Mouse (Mus musculus): ENCODE data around the gene Gm10570.

Gm10570 gene

DNA sequence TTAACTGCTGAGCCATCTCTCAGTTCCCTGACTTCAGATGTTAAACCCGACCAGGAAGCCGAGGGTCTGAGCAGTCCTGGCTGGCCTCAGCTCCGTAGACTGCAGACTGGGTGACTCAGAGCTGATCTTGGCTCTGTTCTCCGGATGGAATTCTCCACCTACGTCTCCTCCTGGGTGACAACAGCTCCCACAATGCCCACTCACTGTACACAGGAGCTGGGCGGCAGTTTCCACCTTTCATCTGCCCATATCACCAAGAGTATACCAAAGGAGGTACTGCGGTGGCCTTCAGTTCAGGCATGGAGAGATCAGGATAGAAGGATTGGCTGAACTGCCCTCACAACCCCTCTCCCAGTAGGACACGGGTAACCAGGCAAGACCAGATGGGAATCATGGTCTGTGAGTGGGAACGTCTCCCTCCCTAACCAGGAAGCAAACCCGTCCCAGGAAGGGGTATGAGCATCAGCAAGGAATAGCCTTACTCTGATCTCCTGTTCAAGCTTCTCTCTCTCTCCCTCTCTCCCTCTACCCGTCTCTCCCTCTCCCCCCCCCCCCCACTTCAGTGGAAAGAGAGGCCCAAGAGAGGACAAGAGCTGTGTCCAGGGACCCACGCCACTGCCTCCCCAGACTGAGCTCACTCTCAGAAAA is 34.7 kb downstream of the Gm10570 start:
- DNase-seq (ENCODE audit: low read depth, low spot score) = no peak

DNA sequence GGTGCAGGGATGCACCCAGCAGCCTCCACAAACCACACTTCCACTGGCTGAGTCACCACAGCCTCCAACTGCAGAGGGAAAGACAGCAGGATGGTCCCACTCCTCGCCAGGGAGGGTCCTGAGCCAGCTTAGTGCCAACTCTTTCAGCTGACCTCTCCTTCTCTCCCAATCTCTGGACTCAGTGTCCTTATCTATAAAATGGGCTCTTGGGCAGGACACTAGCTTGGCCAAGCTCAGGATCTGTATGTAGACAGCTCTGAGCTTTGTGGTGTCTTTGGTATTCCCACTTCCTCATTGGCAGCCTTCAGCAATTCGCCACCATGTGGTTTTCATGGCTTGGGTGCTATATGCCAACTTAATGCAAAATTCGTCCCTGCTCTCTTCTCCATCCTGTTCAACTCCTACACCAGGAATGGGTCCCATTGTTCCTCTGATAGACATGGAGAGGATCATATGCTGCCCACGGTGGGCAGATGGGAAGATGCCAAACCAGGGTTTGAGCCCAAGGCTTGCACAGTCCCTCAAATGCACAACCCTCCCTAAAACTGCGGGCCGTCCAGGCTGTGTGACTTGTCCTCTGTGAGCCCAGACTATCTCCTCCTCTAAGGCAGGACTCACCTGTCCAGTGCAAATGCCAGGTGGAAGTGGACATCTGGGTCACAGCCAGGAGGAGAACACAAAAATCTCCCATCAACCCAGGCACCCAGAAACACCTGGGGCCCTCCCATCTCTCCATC is 37.7 kb downstream of the Gm10570 start:
- no peak for DNase-seq (ENCODE audit: low read depth, low spot score)

DNA sequence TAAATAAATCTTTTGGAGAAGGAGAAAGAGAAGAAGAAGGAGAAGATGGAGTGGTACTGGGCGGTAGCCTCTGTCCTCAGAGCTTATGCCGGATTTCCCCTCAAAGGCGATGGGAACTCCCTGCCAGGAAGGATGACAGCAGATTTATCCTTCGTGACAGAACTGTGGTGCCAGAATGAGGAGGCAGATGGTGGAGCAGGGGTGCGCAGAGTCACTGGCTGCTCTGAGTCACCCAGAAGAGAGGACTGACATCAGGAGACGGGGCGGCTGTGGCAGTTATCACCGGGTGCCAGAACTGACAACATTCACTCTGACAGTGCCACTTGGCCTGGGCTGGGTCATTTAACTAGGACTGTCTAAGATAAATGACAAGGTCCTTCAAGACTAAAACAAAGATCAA is 38.4 kb downstream of the Gm10570 start:
- DNase-seq (ENCODE audit: low read depth, low spot score) = no peak

DNA sequence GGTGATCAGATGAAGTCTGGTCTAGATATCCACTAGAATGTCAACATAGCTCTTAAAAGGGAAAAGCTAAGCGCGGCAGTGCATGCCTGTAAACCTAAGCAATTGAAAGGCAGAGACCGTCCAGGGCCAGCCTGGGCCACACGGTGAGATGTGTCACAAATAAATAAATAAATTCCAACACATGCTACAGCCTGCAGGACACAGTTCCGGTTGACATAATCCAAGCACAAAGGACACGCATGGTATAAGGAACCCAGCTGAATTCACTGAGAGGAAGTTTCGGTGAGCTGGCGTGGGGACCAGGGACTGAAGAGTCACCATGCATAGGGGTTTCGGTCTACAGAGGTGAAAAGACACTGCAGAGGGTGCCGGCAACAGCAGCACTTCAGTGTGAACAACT is 39.7 kb downstream of the Gm10570 start:
- DNase-seq (ENCODE audit: low read depth, low spot score) = no peak

DNA sequence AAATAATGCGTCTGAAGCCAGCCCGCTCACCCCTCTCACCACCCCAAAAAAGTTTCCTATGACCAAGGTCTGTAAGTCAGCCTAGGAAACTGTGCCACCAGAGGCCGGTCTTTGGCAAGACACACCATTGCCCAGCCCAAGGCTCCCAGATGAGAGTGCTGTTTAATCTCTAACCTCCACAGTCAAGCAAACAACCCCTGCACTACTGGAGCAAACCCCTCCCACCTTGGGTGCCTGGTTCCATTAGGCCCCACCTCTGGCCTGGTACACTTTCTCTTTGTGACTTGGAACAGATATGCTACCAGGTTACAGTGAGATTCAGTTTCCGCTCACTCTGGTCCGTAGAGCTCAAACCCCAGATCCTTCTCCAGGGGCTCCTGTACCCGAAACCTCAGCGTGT is 41.4 kb downstream of the Gm10570 start:
- peak; percentile 49 for DNase-seq (ENCODE audit: low read depth, low spot score)

DNA sequence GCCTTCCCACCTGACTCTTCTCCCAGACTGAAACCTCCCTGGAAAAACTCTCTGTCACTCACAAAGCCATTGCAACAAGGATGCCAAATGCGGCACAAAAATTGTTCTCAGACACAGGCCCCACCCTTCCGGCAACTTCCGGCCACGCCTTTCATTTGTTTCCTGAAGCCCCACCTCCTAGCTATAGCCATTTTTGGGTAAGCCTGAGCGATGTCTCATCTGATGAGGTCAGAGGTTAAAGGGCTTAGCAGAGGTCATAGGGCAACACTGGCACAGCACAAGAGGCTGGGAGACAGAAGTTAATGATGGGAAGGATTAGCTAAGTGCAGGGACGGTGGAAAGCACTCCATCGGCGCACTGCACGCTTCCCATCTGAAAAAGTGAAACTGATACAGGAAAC is 41.9 kb downstream of the Gm10570 start:
- DNase-seq (ENCODE audit: low read depth, low spot score) = peak; percentile 62

DNA sequence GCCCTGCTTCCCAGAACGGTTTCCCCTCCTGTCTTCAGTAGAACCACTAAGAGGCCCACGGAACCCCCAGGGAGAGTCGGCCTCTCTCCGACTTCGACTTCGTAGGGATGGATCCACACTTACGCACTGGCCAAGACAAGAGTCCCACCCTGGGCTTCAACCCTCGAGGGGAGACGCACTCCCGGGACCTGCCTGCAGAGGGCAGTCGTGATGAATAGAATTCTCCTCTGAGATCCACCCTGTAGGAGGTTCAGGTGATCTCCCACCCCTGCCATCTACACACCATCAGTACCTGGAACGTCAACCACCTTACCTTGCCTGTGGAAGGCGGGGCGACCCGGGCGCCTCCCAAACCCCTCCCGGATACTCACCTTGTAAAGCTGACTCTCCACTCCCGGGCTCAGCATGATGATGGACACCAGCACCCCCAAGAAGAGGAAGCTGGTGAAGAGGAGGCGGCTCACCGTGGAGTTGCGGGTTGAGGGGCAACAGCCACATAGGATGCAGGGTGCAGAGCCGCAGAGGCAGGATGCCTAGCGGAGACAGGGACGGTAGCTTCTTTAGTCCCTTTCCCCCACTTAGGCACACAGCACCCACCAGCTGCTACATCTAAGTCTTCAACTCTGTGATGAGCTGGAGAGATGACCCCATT is 43.6 kb downstream of the Gm10570 start:
- DNase-seq (ENCODE audit: low read depth, low spot score) = peak; percentile 88

DNA sequence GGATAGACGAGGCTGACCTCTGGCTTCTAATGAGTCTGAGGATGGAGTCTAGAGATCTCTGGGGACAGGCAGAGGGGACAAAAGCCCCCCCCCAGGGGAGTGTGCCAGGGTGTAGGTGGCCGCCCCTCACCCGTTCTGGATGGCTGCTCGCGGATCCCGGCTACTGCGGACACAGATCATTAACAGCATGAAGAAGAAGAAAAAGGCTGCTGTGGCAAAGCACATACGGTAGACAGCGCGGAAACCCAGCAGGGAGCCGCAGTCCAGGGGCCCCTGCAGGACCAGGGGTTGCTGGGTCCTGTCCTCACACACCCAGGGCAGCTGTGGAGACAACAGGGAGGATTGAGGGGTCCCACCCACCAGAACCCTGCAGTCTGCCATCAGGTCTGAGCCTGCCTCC is 44.3 kb downstream of the Gm10570 start:
- no peak for DNase-seq (ENCODE audit: low read depth, low spot score)

DNA sequence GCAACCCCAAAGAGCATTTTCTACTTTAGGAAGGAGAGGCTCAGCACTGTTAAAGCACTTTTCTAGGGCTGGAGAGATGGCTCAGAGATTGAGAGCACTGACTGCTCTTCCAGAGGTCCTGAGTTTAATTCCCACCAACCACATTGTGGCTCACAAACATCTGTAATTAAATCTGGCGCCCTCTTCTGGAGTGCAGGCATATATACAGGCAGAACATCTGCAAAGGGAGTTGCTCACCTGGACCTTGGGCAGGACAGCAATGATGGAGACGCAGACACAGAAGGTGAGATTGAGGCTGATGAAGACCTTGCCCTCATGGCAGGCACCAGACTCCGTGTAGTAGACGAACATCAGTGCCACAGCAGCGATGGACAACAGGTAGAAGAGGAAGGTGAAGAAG is 48.1 kb downstream of the Gm10570 start:
- DNase-seq (ENCODE audit: low read depth, low spot score) = peak; percentile 70

Data from ZHBTc4 (cell line).